Mouse (Mus musculus) CH12.LX (cell line): Measurements from ENCODE around the gene Dgkz. TPM values are rescaled to one million over a fixed set of nuclear protein-coding genes. Genes with fewer than 3 reads are reported as not detected.

Source experiments
- DNase-seq: peaks from one replicate; pipeline ENCODE4 v3.0.0-alpha.2; 2013; ENCODE audit errors: extremely low read depth
- H3K27ac ChIP-seq: 2 replicates; pipeline ENCODE4 v1.5.1; 2012; ENCODE audit warnings: low read depth, mild to moderate bottlenecking, control low read depth, moderate library complexity; ENCODE audit not compliant: insufficient read depth
- H3K27me3 ChIP-seq: replicated peaks from 2 replicates; pipeline ENCODE3; 2012; ENCODE audit warnings: inconsistent platforms
- H3K36me3 ChIP-seq, 2 experiments: replicated peaks in 1 of 2; 2 replicates each; pipeline versions ENCODE3 to v1.6.1; 2012; ENCODE audit warnings: inconsistent platforms in 1 of 2, low read length in 1 of 2, mild to moderate bottlenecking in 1 of 2, mixed read lengths in 1 of 2, moderate library complexity in 1 of 2; ENCODE audit not compliant: control insufficient read depth in 1 of 2, insufficient read depth in 1 of 2
- H3K4me1 ChIP-seq, 2 experiments: 2 replicates each; pipeline ENCODE4 v1.6.1; 2012; ENCODE audit warnings: inconsistent platforms in 1 of 2, moderate library complexity in 1 of 2; ENCODE audit not compliant: insufficient read depth in 2 of 2, control insufficient read depth in 1 of 2
- H3K4me2 ChIP-seq: 2 replicates; pipeline ENCODE4 v1.6.1; 2012; ENCODE audit warnings: low read depth, mild to moderate bottlenecking, control low read depth; ENCODE audit not compliant: poor library complexity, insufficient read depth, severe bottlenecking
- H3K4me3 ChIP-seq, 3 experiments: fragments of 150-350 bp in 1 of 3; sonication (generic) in 1 of 3; replicated peaks in 1 of 3; 2 replicates each; pipeline versions ENCODE3 to v1.5.1; 2011 to 2012; ENCODE audit warnings: low read depth in 2 of 3, low read length in 2 of 3, mild to moderate bottlenecking in 2 of 3, moderate library complexity in 2 of 3, control low read depth in 1 of 3, improper control_type of control experiment in 1 of 3, inconsistent platforms in 1 of 3, mixed read lengths in 1 of 3; ENCODE audit not compliant: poor library complexity in 1 of 3
- H3K79me2 ChIP-seq: replicated peaks from 2 replicates; pipeline ENCODE4 v1.6.1; 2012; ENCODE audit warnings: mild to moderate bottlenecking, moderate library complexity; ENCODE audit not compliant: control insufficient read depth, poor library complexity, insufficient read depth, severe bottlenecking; ENCODE audit errors: extremely low read depth
- H3K9ac ChIP-seq: 2 replicates; pipeline ENCODE4 v1.6.1; 2012; ENCODE audit warnings: low read depth, mild to moderate bottlenecking, control low read depth, moderate library complexity; ENCODE audit not compliant: insufficient read depth
- H3K9me3 ChIP-seq: replicated peaks from 2 replicates; pipeline ENCODE3; 2012; ENCODE audit warnings: low read length, inconsistent platforms, mixed read lengths
- BHLHE40 ChIP-seq: IDR thresholded peaks from 2 replicates; pipeline ENCODE4 v1.6.1; 2011; ENCODE audit warnings: mild to moderate bottlenecking, low read depth, low read length, improper control_type of control experiment
- CHD2 ChIP-seq: IDR thresholded peaks from 2 replicates; pipeline ENCODE4 v1.6.1; 2011; ENCODE audit warnings: low read length, improper control_type of control experiment
- CTCF ChIP-seq, 2 experiments: IDR thresholded peaks in 1 of 2; conservative IDR thresholded peaks in 1 of 2; 2 replicates each; pipeline ENCODE4 v1.5.1; 2011 to 2012; ENCODE audit warnings: low read depth in 2 of 2, low read length in 2 of 2, improper control_type of control experiment in 1 of 2, inconsistent platforms in 1 of 2, mild to moderate bottlenecking in 1 of 2, moderate library complexity in 1 of 2
- E2F4 ChIP-seq: IDR thresholded peaks from 2 replicates; pipeline ENCODE4 v1.6.1; 2011; ENCODE audit warnings: low read depth, low read length, improper control_type of control experiment; ENCODE audit not compliant: insufficient replicate concordance
- ELF1 ChIP-seq: IDR thresholded peaks from 2 replicates; pipeline ENCODE4 v1.6.1; 2014; ENCODE audit warnings: low read depth, mild to moderate bottlenecking, inconsistent platforms, low read length, improper control_type of control experiment
- EP300 ChIP-seq: IDR thresholded peaks from 2 replicates; pipeline ENCODE4 v1.6.1; 2011; ENCODE audit warnings: low read length, improper control_type of control experiment
- ETS1 ChIP-seq: conservative IDR thresholded peaks from 2 replicates; pipeline ENCODE4 v1.6.1; 2012; ENCODE audit warnings: low read depth, mild to moderate bottlenecking, inconsistent platforms, low read length, improper control_type of control experiment, moderate library complexity
- HCFC1 ChIP-seq: IDR thresholded peaks from 2 replicates; pipeline ENCODE4 v1.6.1; 2012; ENCODE audit warnings: low read depth, mild to moderate bottlenecking, inconsistent platforms, low read length, improper control_type of control experiment
- IRF4 ChIP-seq: IDR thresholded peaks from 2 replicates; pipeline ENCODE4 v1.6.1; 2014; ENCODE audit warnings: low read depth, mild to moderate bottlenecking, inconsistent platforms, low read length, improper control_type of control experiment
- JUND ChIP-seq: conservative IDR thresholded peaks from 2 replicates; pipeline ENCODE4 v1.6.1; 2011; ENCODE audit warnings: low read depth, low read length, improper control_type of control experiment
- MAX ChIP-seq: IDR thresholded peaks from 2 replicates; pipeline ENCODE4 v1.6.1; 2011; ENCODE audit warnings: low read length, improper control_type of control experiment
- MAZ ChIP-seq: IDR thresholded peaks from 2 replicates; pipeline ENCODE4 v1.6.1; 2012; ENCODE audit warnings: low read depth, mild to moderate bottlenecking, inconsistent platforms, low read length, improper control_type of control experiment, moderate library complexity
- MEF2A ChIP-seq: IDR thresholded peaks from 2 replicates; pipeline ENCODE4 v1.6.1; 2014; ENCODE audit warnings: low read depth, mild to moderate bottlenecking, inconsistent platforms, low read length, improper control_type of control experiment, borderline replicate concordance
- MYC ChIP-seq: IDR thresholded peaks from 2 replicates; pipeline ENCODE4 v1.6.1; 2011; ENCODE audit warnings: low read depth, mild to moderate bottlenecking, improper control_type of control experiment, low read length
- NELFE ChIP-seq: IDR thresholded peaks from 2 replicates; pipeline ENCODE4 v1.6.1; 2011; ENCODE audit warnings: low read depth, low read length, improper control_type of control experiment
- NRF1 ChIP-seq: IDR thresholded peaks from 2 replicates; pipeline ENCODE4 v1.6.1; 2014; ENCODE audit warnings: low read depth, mild to moderate bottlenecking, inconsistent platforms, low read length, improper control_type of control experiment, moderate library complexity
- POLR2AphosphoS2 ChIP-seq: IDR thresholded peaks from 2 replicates; pipeline ENCODE4 v1.6.1; 2011; ENCODE audit warnings: low read depth, low read length, improper control_type of control experiment
- RAD21 ChIP-seq: IDR thresholded peaks from 2 replicates; pipeline ENCODE4 v1.6.1; 2011; ENCODE audit warnings: low read depth, mild to moderate bottlenecking, low read length, improper control_type of control experiment, moderate library complexity
- SIN3A ChIP-seq: IDR thresholded peaks from 2 replicates; pipeline ENCODE4 v1.6.1; 2012; ENCODE audit warnings: low read length, improper control_type of control experiment, inconsistent platforms
- SMC3 ChIP-seq: IDR thresholded peaks from 2 replicates; pipeline ENCODE4 v1.6.1; 2011; ENCODE audit warnings: low read depth, low read length, improper control_type of control experiment
- TBP ChIP-seq: conservative IDR thresholded peaks from 2 replicates; pipeline ENCODE4 v1.6.1; 2011; ENCODE audit warnings: low read depth, low read length, improper control_type of control experiment
- TCF12 ChIP-seq: IDR thresholded peaks from 2 replicates; pipeline ENCODE4 v1.6.1; 2014; ENCODE audit warnings: low read depth, mild to moderate bottlenecking, inconsistent platforms, low read length, improper control_type of control experiment
- USF1 ChIP-seq: IDR thresholded peaks from 2 replicates; pipeline ENCODE4 v1.6.1; 2014; ENCODE audit warnings: low read depth, mild to moderate bottlenecking, inconsistent platforms, low read length, improper control_type of control experiment
- USF2 ChIP-seq: conservative IDR thresholded peaks from 2 replicates; pipeline ENCODE4 v1.6.1; 2011; ENCODE audit warnings: low read depth, low read length, improper control_type of control experiment
- ZC3H11A ChIP-seq: IDR thresholded peaks from 2 replicates; pipeline ENCODE4 v1.6.1; 2012; ENCODE audit warnings: low read depth, mild to moderate bottlenecking, inconsistent platforms, low read length, improper control_type of control experiment
- dilution Hi-C: fragments of 300-500 bp; cut with MboI; formaldehyde crosslinking; loops from 2 replicates; pipeline ENCODE4 v1.14.3; 2020; ENCODE audit warnings: low sequenced_read_pairs; ENCODE audit not compliant: extremely low pct_unique_long_range_greater_than_20kb, extremely low pct_ligation_motif_present
- in situ Hi-C: fragments of 300-500 bp; cut with MboI; formaldehyde crosslinking; loops from 3 replicates; pipeline ENCODE4 v1.14.3; 2019; ENCODE audit warnings: low sequenced_read_pairs, low pct_ligation_motif_present, low pct_unique_long_range_greater_than_20kb, mixed read lengths
- polyA plus RNA-seq: library from polyadenylated mRNA; unstranded; fragments of >175 nt; gene quantifications from 2 replicates; pipeline ENCODE4 v1.2.1, GENCODE M21; 2012; ENCODE audit warnings: low read depth; ENCODE audit not compliant: insufficient read length
- total RNA-seq, 2 experiments: library from RNA; depleted of rRNA; stranded (reverse); fragments of 300-350 nt in 1 of 2; fragments of >200 nt in 1 of 2; gene quantifications; 2 replicates each; pipeline ENCODE4 v1.2.3; 2012 to 2014

The Dgkz gene
- total and polyA plus RNA-seq, 3 experiments, result 38.6 to 60.2 (median 50.4) TPM

DNA sequence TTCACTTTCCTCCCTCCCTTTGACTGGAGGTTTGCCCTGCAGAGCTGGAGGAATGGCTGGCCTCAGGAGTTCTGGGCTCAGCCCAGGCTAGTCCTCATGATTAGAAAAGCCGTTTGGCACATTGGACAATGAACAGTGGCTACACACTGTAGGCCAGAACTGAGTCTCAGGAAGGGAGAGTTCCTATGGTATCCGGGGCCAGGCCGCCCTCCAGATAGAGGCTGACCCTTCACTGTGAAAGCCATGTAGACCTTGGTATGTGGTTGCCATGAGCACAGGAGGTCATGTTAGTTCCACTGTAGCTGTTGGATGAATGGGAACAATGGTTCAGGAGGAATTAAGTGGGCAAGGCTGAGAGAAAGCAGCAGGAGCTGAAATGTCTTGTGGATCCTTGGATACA is 17.7 kb upstream of the Dgkz start:
- Histone ChIP-seq H3K79me2 (no peaks in the 10 kb centered on the region), H3K4me3 (no peak overlapping the region), H3K9ac (no peak overlapping the region), H3K4me2 (no peak overlapping the region), H3K9me3 (peaks cover 8% of the 10 kb centered on the region), H3K4me1 (no peaks in the 10 kb centered on the region), H3K36me3 (no peaks in the 10 kb centered on the region), H3K27ac (no peak overlapping the region)
- in situ Hi-C loops, result no loop called here
- DNase-seq, result no peak
- TF ChIP-seq MAX, result no peak
- TF ChIP-seq, all 38 proteins: peak for 0
- dilution Hi-C loops, result no loop called here
- peaks cover 67% of the 10 kb centered on the region for H3K27me3 ChIP-seq

DNA sequence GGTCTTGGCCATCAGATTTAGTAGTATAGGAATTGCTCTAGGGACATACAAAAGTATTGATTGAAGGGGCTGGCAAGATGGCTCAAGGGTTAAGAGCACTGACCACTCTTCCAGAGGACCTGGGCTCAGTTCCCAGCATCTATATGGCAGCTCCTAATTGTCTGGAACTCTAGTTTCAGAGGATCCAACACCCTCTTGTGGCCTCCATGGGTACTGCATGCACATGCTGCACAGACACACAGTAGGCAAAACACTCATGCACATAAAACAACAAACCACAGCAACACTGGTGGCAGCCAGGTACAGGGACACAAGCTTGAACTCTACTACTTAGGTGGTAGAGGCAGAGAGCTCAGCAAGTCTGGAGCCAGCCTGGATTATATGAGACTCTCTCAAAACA is 14.1 kb upstream of the Dgkz start:
- H3K9ac ChIP-seq, result no peak overlapping the region
- TF ChIP-seq USF2, result no peak
- no peak for TF ChIP-seq MEF2A
- TF ChIP-seq CHD2, result no peak
- no peak for TF ChIP-seq TBP
- peak; percentile 14 for TF ChIP-seq SMC3
- TF ChIP-seq MAX, result no peak
- no peak for TF ChIP-seq E2F4
- TF ChIP-seq CTCF (conservative IDR thresholded peaks at IDR 0.05 in 1 of 2, IDR thresholded peaks at IDR 0.05 in 1 of 2; ENCODE audit: low read depth in 2 of 2, low read length in 2 of 2), result peak; percentile 45 to 56
- DNase-seq, result no peak
- no peak overlapping the region for H3K4me2 ChIP-seq
- H3K4me3 ChIP-seq, result no peak overlapping the region
- H3K79me2 ChIP-seq, result no peaks in the 10 kb centered on the region
- H3K27me3 ChIP-seq, result peaks cover 34% of the 10 kb centered on the region
- H3K36me3 ChIP-seq, result no peaks in the 10 kb centered on the region
- H3K9me3 ChIP-seq, result peaks cover 8% of the 10 kb centered on the region
- dilution Hi-C loops (no loop called here), in situ Hi-C loops (loop anchor here (5.0 kb wide), 3 partner anchors 47 to 443 kb away; partner anchors contain the start of gene Cry2)
- no peak overlapping the region for H3K27ac ChIP-seq
- peaks cover 3 to 18% of the 10 kb centered on the region in 2 experiments; a peak in 3 of 4 replicates for H3K4me1 ChIP-seq

DNA sequence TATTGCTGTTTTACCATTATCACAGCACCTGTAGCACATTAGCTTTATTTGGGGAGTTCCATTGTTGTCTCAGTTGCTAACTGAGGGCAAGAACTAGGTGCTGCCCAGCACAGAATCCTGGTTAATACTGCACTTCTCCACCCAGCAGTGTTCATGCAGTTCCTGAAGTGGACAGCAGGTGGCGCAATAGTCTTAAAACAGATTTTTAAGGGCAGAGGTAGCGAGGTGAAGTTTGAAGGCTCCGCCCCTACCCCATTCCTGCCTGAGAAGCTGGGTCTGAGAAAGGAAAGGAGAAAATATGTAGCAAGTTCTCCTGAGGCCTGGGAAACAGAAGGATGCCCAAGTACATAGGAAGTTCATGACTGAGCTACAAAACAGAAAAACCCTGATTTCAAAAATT is 11.9 kb upstream of the Dgkz start:
- peaks cover 3 to 23% of the 10 kb centered on the region in 2 experiments; a peak in 3 of 4 replicates for H3K4me1 ChIP-seq
- H3K79me2 ChIP-seq, result no peaks in the 10 kb centered on the region
- in situ Hi-C loops, result loop anchor here (5.0 kb wide), 3 partner anchors 45 to 445 kb away; partner anchors contain the start of gene Cry2
- no peak overlapping the region for H3K9ac ChIP-seq
- H3K9me3 ChIP-seq, result peaks cover 8% of the 10 kb centered on the region
- dilution Hi-C loops, result no loop called here
- H3K27ac ChIP-seq, result no peak overlapping the region
- no peak overlapping the region for H3K4me3 ChIP-seq
- DNase-seq, result peak; percentile 86
- peaks cover 17% of the 10 kb centered on the region for H3K27me3 ChIP-seq
- H3K4me2 ChIP-seq, result no peak overlapping the region
- peaks cover 0 to 6% of the 10 kb centered on the region in 2 experiments for H3K36me3 ChIP-seq
- TF ChIP-seq RAD21 (peak; percentile 90), BHLHE40 (0 out of 2 replicates have a peak, but pooled peaks have one; percentile 20), MAZ (peak; percentile 72), EP300 (0 out of 2 replicates have a peak, but pooled peaks have one; percentile 12), POLR2AphosphoS2 (no peak), HCFC1 (no peak; the same call in 1 of the 2 replicates), ZC3H11A (peak; percentile 82), SIN3A (peak; percentile 55; the same call in 1 of the 2 replicates), MYC (0 out of 2 replicates have a peak, but pooled peaks have one; percentile 29), CTCF (conservative IDR thresholded peaks at IDR 0.05 in 1 of 2, IDR thresholded peaks at IDR 0.05 in 1 of 2; ENCODE audit: low read depth in 2 of 2, low read length in 2 of 2) (peak; percentile 87 to 93), ETS1 (no peak), JUND (no peak; the same call in 1 of the 2 replicates), NRF1 (no peak), IRF4 (peak; percentile 54; the same call in 1 of the 2 replicates), USF2 (no peak), USF1 (no peak), TCF12 (0 out of 2 replicates have a peak, but pooled peaks have one; percentile 36), ELF1 (0 out of 2 replicates have a peak, but pooled peaks have one; percentile 12), NELFE (peak; percentile 48; the same call in 1 of the 2 replicates), SMC3 (peak; percentile 91)
